Mouse (Mus musculus) left cerebral cortex, postnatal 10 days (tissue): ENCODE data around the gene Medag. TPM values are rescaled to one million over a fixed set of nuclear protein-coding genes. Genes with fewer than 3 reads are reported as not detected.

Experiments used
- DNase-seq, 2 experiments: peaks; one replicate each; pipeline ENCODE4 v3.0.0; 2021 to 2022; ENCODE audit warnings: low spot score in 2 of 2, mixed read lengths in 1 of 2; ENCODE audit errors: extremely low spot score in 1 of 2
- intact Hi-C: fragments of 180-260 bp; cut with DNase I; formaldehyde crosslinking; loops from one replicate; pipeline ENCODE4 v1.15.1; 2025
- total RNA-seq, 2 experiments: library from RNA; stranded (reverse); gene quantifications; 2 replicates each; pipeline ENCODE4 v1.2.3; 2021

Gene Medag
- total RNA-seq, 2 experiments from 2014 or later = 2.7 to 3.5 TPM

- DNase-seq = no peak
- intact Hi-C loops = no loop called here
Measured at GRCm38 (mm10) chr5:149449406-149449805, 37.9 kb downstream of the Medag start.

DNA sequence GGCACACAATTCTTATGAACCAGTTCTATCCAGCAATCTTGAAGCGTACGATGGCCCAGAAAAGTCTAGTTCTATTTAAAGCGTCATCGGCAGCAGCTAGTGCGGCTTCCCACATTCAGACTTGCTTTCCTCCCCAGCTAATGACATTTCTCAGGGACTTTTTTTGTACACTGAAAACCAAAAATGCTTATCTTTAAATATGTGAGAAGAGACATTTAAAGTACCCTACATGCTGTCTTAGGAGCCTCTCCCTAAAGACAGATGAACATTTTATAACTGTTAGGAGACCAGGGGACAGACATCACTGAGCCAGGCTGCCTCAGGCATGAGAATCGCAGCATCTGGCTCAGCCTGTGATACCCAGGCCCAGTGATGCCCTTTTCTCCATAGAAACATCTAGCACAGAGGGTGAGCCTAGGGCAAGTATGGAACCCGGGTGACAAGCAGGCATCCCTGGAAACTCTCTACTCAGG, 39.7 kb downstream of the Medag start:
- intact Hi-C loops = loop anchor here (5.0 kb wide), 1 partner anchor 66 kb away; no protein-coding TSS in a partner anchor
- DNase-seq = peak in 1 of 2 experiments; percentile 66

DNA sequence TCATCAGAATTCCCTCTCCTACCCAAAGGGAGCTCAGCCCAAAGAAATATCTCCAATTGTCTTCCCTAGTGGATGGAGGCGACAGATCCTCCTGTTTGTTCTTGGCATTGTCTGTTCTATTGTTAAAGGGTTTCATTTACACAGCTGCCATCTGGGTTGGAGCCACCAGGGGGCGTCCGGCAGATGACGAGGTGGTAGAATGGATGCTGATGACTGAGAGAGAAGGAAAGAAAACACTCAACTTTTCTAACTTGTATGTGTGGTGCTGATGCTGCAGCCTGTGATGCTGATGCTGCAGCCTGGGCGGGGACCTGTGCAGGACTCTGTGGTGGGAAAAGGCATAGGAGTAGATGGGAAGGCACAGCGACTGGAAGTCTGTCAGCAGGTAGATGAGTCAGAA, 42.7 kb downstream of the Medag start:
- peak in 1 of 2 experiments; percentile 51 for DNase-seq
- intact Hi-C loops = loop anchor here (5.0 kb wide), 1 partner anchor 63 kb away; no protein-coding TSS in a partner anchor

- intact Hi-C loops = no loop called here
Measured at GRCm38 (mm10) chr5:149456544-149456943, 45.0 kb downstream of the Medag start.

DNA sequence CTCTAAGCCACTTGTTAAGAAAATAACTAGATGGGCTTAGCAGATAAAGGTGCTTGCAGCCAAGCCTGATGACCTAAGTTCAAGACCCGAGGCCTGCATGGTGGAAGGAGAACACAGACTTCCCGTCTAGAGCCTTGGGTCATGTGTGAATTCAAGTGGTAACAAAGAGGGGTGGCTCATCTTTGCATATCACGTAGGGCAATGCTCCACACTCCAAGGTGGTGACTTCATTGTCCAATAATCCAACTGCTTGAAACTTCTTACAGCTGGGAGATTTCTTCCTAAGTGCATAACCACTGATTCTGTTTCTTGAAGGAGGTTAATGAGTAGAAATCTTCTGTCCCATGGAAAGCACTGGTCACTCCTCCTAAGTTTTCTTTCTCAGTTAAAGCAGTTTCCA, 50.5 kb downstream of the Medag start:
- intact Hi-C loops = no loop called here
- no peak for DNase-seq

More at GRCm38 (mm10) chr5:149456544-149456943, 45.0 kb downstream of the Medag start:
- no peak for DNase-seq

DNA sequence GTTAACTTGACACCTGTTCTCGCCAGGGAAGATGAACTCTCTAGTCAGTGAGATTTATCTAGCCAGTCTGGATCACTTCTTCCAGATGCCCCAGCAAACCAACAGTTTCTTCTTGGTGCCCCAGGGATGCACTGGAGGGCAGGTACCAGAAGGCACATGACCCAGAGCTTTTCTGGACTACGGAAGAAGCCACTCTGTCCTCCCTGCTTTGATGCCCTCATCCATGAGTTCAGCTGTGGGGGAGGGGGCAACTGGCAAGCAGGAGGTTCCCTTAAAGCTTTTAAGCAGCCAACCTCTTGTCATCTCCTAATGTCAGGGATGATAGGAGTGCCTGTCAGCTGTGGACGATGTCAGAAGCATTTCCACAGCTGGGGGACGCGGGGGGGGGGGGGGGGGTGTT, 53.8 kb downstream of the Medag start:
- DNase-seq = no peak
- intact Hi-C loops = no loop called here

DNA sequence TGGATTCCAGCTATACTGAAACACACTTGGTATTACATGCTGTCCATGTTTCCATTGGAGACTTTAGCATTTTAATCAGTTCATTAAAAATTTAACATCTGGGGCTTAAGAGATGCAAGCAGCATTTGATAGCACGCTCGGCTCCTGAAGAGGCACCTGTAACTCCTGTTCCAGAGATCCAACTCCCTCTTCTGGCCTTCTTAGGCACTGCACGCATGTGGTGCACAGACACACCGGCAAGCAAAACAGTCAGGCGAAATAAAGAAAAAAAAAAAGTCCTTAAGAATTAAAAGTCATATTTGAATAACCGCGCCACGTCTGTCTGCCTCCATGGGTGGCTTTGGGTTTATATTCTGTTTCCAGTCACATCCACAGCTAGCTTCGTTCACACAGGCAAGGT, 62.6 kb downstream of the Medag start:
- DNase-seq = no peak

GRCm38 (mm10) chr5:149474701-149475468, 63.3 kb downstream of the Medag start:
- intact Hi-C loops = no loop called here
- no peak for DNase-seq

More for the DNA sequence above, 62.6 kb downstream of the Medag start:
- intact Hi-C loops = no loop called here

Other genes starting within 250 kb of the Medag start
- gene Uspl1, start 227.4 kb upstream of the Medag start, total RNA-seq = 10 to 100 TPM; 50.2 to 57.8 TPM
- 100 to 1,000 TPM; 193 to 198 TPM for gene Hmgb1, start 227.3 kb upstream of the Medag start, total RNA-seq
- gene Alox5ap, start 147.0 kb upstream of the Medag start, total RNA-seq = 1 to 10 TPM; 7.5 to 8.4 TPM
- gene Tex26, start 27.9 kb downstream of the Medag start, total RNA-seq = 1 to 10 TPM in 1 of 2 experiments, not detected in 1; 1.0 TPM
- 1 to 10 TPM; 1.1 to 1.4 TPM for gene Wdr95, start 116.9 kb downstream of the Medag start, total RNA-seq
- 100 to 1,000 TPM; 220 to 249 TPM for gene Hsph1, start 224.6 kb downstream of the Medag start, total RNA-seq